Mouse (Mus musculus) heart, embryonic 10.5 days (tissue): ENCODE results near the gene Ehbp1. TPM values are rescaled to one million over a fixed set of nuclear protein-coding genes. Genes with fewer than 3 reads are reported as not detected.

ENCODE experiments used
- DNase-seq: peaks from one replicate; pipeline ENCODE4 v3.0.0-alpha.2; 2017; ENCODE audit warnings: low spot score
- H3K27ac ChIP-seq: fragments of 300-500 bp; sonication (generic); 2 replicates; pipeline ENCODE4 v1.5.1; 2016; ENCODE audit warnings: mild to moderate bottlenecking
- H3K27me3 ChIP-seq: fragments of 300-500 bp; sonication (generic); 2 replicates; pipeline ENCODE4 v1.6.1; 2016; ENCODE audit warnings: mild to moderate bottlenecking; ENCODE audit not compliant: poor library complexity, insufficient read depth, severe bottlenecking
- H3K36me3 ChIP-seq: fragments of 300-500 bp; sonication (generic); 2 replicates; pipeline ENCODE4 v1.6.1; 2016; ENCODE audit warnings: mild to moderate bottlenecking, moderate library complexity
- H3K4me1 ChIP-seq: fragments of 300-500 bp; sonication (generic); 2 replicates; pipeline ENCODE4 v1.6.1; 2016; ENCODE audit warnings: mild to moderate bottlenecking
- H3K4me3 ChIP-seq: fragments of 300-500 bp; sonication (generic); 2 replicates; pipeline ENCODE4 v1.5.1; 2016; ENCODE audit warnings: mild to moderate bottlenecking, moderate library complexity
- H3K9me3 ChIP-seq: fragments of 300-500 bp; sonication (generic); 2 replicates; pipeline ENCODE4 v1.6.1; 2016; ENCODE audit warnings: mild to moderate bottlenecking, moderate library complexity
- WGBS: fragments of 180-500 bp; shearing (Covaris S2); methylation state at CpG from one replicate; pipeline ENCODE4 v1.1.7; 2016; 5-methylcytosine and 5-hydroxymethylcytosine counted together
- polyA plus RNA-seq: library from polyadenylated mRNA; unstranded; fragments of >200 nt; fragmentation: Nextera tagmentation; extraction: Ambion mirVana; gene quantifications from 2 replicates; pipeline ENCODE4 v1.2.1, GENCODE M21; 2016

The Ehbp1 gene
- polyA plus RNA-seq, 1 experiment from 2014 or later, result 10.6 TPM

GRCm38 (mm10) chr11:22063352-22063751 is 278.7 kb downstream of the Ehbp1 start:
- H3K4me1 ChIP-seq, result no peaks in the 10 kb centered on the region
- H3K27ac ChIP-seq, result no peak overlapping the region
- peaks cover 15% of the 10 kb centered on the region; the same call in 1 of the 2 replicates for H3K36me3 ChIP-seq
- H3K27me3 ChIP-seq, result no peaks in the 10 kb centered on the region
- H3K4me3 ChIP-seq, result no peak overlapping the region
- WGBS, result 61% methylated on average over 2 of the region's 2 CpGs
- DNase-seq, result no peak
- no peaks in the 10 kb centered on the region for H3K9me3 ChIP-seq

- WGBS, result 80% methylated on average over 4 of the region's 4 CpGs
- no peak overlapping the region for H3K27ac ChIP-seq
- H3K9me3 ChIP-seq, result no peaks in the 10 kb centered on the region
- no peaks in the 10 kb centered on the region for H3K27me3 ChIP-seq
- no peaks in the 10 kb centered on the region for H3K4me1 ChIP-seq
- DNase-seq, result no peak
- H3K4me3 ChIP-seq, result no peak overlapping the region
- H3K36me3 ChIP-seq, result peaks cover 15% of the 10 kb centered on the region; the same call in 1 of the 2 replicates
These were observed 280.4 kb downstream of the Ehbp1 start for GRCm38 (mm10) chr11:22061660-22062059.

GRCm38 (mm10) chr11:22057538-22057937 is 284.6 kb downstream of the Ehbp1 start:
- 95% methylated on average over 5 of the region's 5 CpGs for WGBS
- no peaks in the 10 kb centered on the region for H3K27me3 ChIP-seq
- H3K27ac ChIP-seq, result no peak overlapping the region
- H3K9me3 ChIP-seq, result no peaks in the 10 kb centered on the region
- peaks cover 6% of the 10 kb centered on the region; the same call in 1 of the 2 replicates for H3K36me3 ChIP-seq
- no peak for DNase-seq
- no peak overlapping the region for H3K4me3 ChIP-seq
- H3K4me1 ChIP-seq, result no peaks in the 10 kb centered on the region

- no peaks in the 10 kb centered on the region for H3K27me3 ChIP-seq
- H3K36me3 ChIP-seq, result peaks cover 6% of the 10 kb centered on the region; the same call in 1 of the 2 replicates
- WGBS, result 89% methylated on average over 6 of the region's 6 CpGs
- no peaks in the 10 kb centered on the region for H3K4me1 ChIP-seq
- DNase-seq, result no peak
- no peak overlapping the region for H3K27ac ChIP-seq
- no peaks in the 10 kb centered on the region for H3K9me3 ChIP-seq
- no peak overlapping the region for H3K4me3 ChIP-seq
These were observed 286.2 kb downstream of the Ehbp1 start for GRCm38 (mm10) chr11:22055908-22056307.

- H3K4me1 ChIP-seq, result no peaks in the 10 kb centered on the region
- no peak for DNase-seq
- 65% methylated on average over 10 of the region's 10 CpGs for whole genome bisulfite sequencing
- no peaks in the 10 kb centered on the region for H3K27me3 ChIP-seq
- no peak overlapping the region for H3K27ac ChIP-seq
- H3K36me3 ChIP-seq, result no peaks in the 10 kb centered on the region
- H3K4me3 ChIP-seq, result no peak overlapping the region
- H3K9me3 ChIP-seq, result no peaks in the 10 kb centered on the region
These were observed 288.9 kb downstream of the Ehbp1 start for GRCm38 (mm10) chr11:22053034-22053668.

GRCm38 (mm10) chr11:22050864-22051263 is 291.2 kb downstream of the Ehbp1 start:
- no peak for DNase-seq
- Histone ChIP-seq H3K27ac (no peak overlapping the region), H3K27me3 (no peaks in the 10 kb centered on the region), H3K36me3 (no peaks in the 10 kb centered on the region), H3K4me1 (no peaks in the 10 kb centered on the region), H3K9me3 (no peaks in the 10 kb centered on the region), H3K4me3 (no peak overlapping the region)
- WGBS, result 87% methylated on average over 7 of the region's 7 CpGs

GRCm38 (mm10) chr11:22039854-22040426 is 302.2 kb downstream of the Ehbp1 start:
- DNase-seq, result no peak
- no peaks in the 10 kb centered on the region for H3K9me3 ChIP-seq
- H3K4me1 ChIP-seq, result 0 out of 2 replicates have a peak, but pooled peaks cover 4% of the 10 kb centered on the region
- 82% methylated on average over 6 of the region's 6 CpGs for WGBS
- H3K27me3 ChIP-seq, result no peaks in the 10 kb centered on the region
- H3K27ac ChIP-seq, result no peak overlapping the region
- H3K36me3 ChIP-seq, result no peaks in the 10 kb centered on the region
- no peak overlapping the region for H3K4me3 ChIP-seq

- Histone ChIP-seq H3K36me3 (no peaks in the 10 kb centered on the region), H3K27me3 (no peaks in the 10 kb centered on the region), H3K9me3 (no peaks in the 10 kb centered on the region), H3K4me1 (peaks cover 5% of the 10 kb centered on the region; the same call in 1 of the 2 replicates), H3K27ac (no peak overlapping the region), H3K4me3 (no peak overlapping the region)
- DNase-seq, result no peak
- WGBS, result 54% methylated on average over 7 of the region's 7 CpGs
These were observed 307.5 kb downstream of the Ehbp1 start for GRCm38 (mm10) chr11:22034564-22035105.

GRCm38 (mm10) chr11:22033582-22033981 is 308.5 kb downstream of the Ehbp1 start:
- no peak overlapping the region for H3K27ac ChIP-seq
- H3K4me1 ChIP-seq, result peaks cover 5% of the 10 kb centered on the region; the same call in 1 of the 2 replicates
- no peaks in the 10 kb centered on the region for H3K9me3 ChIP-seq
- WGBS, result 82% methylated on average over 3 of the region's 3 CpGs
- DNase-seq, result no peak
- no peak overlapping the region for H3K4me3 ChIP-seq
- H3K27me3 ChIP-seq, result no peaks in the 10 kb centered on the region
- H3K36me3 ChIP-seq, result no peaks in the 10 kb centered on the region

- H3K27me3 ChIP-seq, result no peaks in the 10 kb centered on the region
- no peak for DNase-seq
- H3K4me3 ChIP-seq, result no peak overlapping the region
- no peak overlapping the region for H3K27ac ChIP-seq
- 84% methylated on average over 2 of the region's 2 CpGs for WGBS
- no peaks in the 10 kb centered on the region for H3K4me1 ChIP-seq
- H3K36me3 ChIP-seq, result peaks cover 9% of the 10 kb centered on the region; the same call in 1 of the 2 replicates
- H3K9me3 ChIP-seq, result no peaks in the 10 kb centered on the region
These were observed 321.5 kb downstream of the Ehbp1 start for GRCm38 (mm10) chr11:22020602-22021001.

GRCm38 (mm10) chr11:22017444-22017843 is 324.6 kb downstream of the Ehbp1 start:
- WGBS, result 82% methylated on average over 8 of the region's 8 CpGs
- DNase-seq, result no peak
- Histone ChIP-seq H3K27me3 (no peaks in the 10 kb centered on the region), H3K4me3 (no peak overlapping the region), H3K9me3 (no peaks in the 10 kb centered on the region), H3K27ac (no peak overlapping the region), H3K36me3 (peaks cover 9% of the 10 kb centered on the region; the same call in 1 of the 2 replicates), H3K4me1 (no peaks in the 10 kb centered on the region)

- no peak overlapping the region for H3K4me3 ChIP-seq
- H3K36me3 ChIP-seq, result 0 out of 2 replicates have a peak, but pooled peaks cover 5% of the 10 kb centered on the region
- no peaks in the 10 kb centered on the region for H3K9me3 ChIP-seq
- H3K4me1 ChIP-seq, result no peaks in the 10 kb centered on the region
- 86% methylated on average over 3 of the region's 3 CpGs for WGBS
- no peak overlapping the region for H3K27ac ChIP-seq
- H3K27me3 ChIP-seq, result no peaks in the 10 kb centered on the region
- DNase-seq, result no peak
These were observed 325.8 kb downstream of the Ehbp1 start for GRCm38 (mm10) chr11:22016341-22016740.

- no peaks in the 10 kb centered on the region for H3K9me3 ChIP-seq
- peaks cover 28% of the 10 kb centered on the region for H3K4me1 ChIP-seq
- peak overlapping the region; percentile 51 for H3K4me3 ChIP-seq
- no peak for DNase-seq
- H3K27me3 ChIP-seq, result peaks cover 44% of the 10 kb centered on the region
- no peaks in the 10 kb centered on the region for H3K36me3 ChIP-seq
- no peak overlapping the region for H3K27ac ChIP-seq
- WGBS, result 6% methylated on average over 2 of the region's 2 CpGs
These were observed 333.3 kb downstream of the Ehbp1 start for GRCm38 (mm10) chr11:22008817-22009216.
